Mouse (Mus musculus) testis, adult 2 months (tissue): ENCODE results near the gene Bloc1s1. TPM values are rescaled to one million over a fixed set of nuclear protein-coding genes. Genes with fewer than 3 reads are reported as not detected.

Source experiments
- H3K27ac ChIP-seq: fragments of 200-500 bp; 2 replicates; pipeline ENCODE4 v1.5.1; 2012; ENCODE audit warnings: low read depth, low read length; ENCODE audit not compliant: control insufficient read depth, insufficient read depth
- H3K27me3 ChIP-seq: fragments of 200-500 bp; 2 replicates; pipeline ENCODE4 v1.6.1; 2012; ENCODE audit warnings: mild to moderate bottlenecking, low read length, moderate library complexity; ENCODE audit not compliant: control insufficient read depth, insufficient read depth
- H3K36me3 ChIP-seq: fragments of 200-500 bp; 2 replicates; pipeline ENCODE4 v1.6.1; 2012; ENCODE audit warnings: mild to moderate bottlenecking, low read length; ENCODE audit not compliant: control insufficient read depth, insufficient read depth
- H3K4me1 ChIP-seq: fragments of 200-500 bp; 2 replicates; pipeline ENCODE4 v1.6.1; 2012; ENCODE audit warnings: low read length; ENCODE audit not compliant: control insufficient read depth, insufficient read depth
- H3K4me3 ChIP-seq: fragments of 200-500 bp; 2 replicates; pipeline ENCODE4 v1.5.1; 2012; ENCODE audit warnings: low read depth, mild to moderate bottlenecking, low read length, moderate library complexity, mixed read lengths; ENCODE audit not compliant: control insufficient read depth
- CTCF ChIP-seq: fragments of 200-500 bp; IDR thresholded peaks from 2 replicates; pipeline ENCODE4 v1.5.1; 2012; ENCODE audit warnings: low read depth, mild to moderate bottlenecking, inconsistent platforms, low read length, moderate library complexity; ENCODE audit not compliant: control insufficient read depth, insufficient read depth, insufficient replicate concordance
- POLR2A ChIP-seq: fragments of 200-500 bp; IDR thresholded peaks from 2 replicates; pipeline ENCODE4 v1.6.1; 2012; ENCODE audit warnings: low read depth, mild to moderate bottlenecking, inconsistent platforms, low read length, moderate library complexity; ENCODE audit not compliant: control insufficient read depth
- polyA plus RNA-seq: library from polyadenylated mRNA; depleted of rRNA; stranded (reverse); fragments of >200 nt; gene quantifications from 2 replicates; pipeline ENCODE4 v1.2.3, GENCODE M21; 2012

Bloc1s1 gene
- polyA plus RNA-seq, 1 experiment: 97.9 TPM

GRCm38 (mm10) chr10:128937756-128938390, 14.0 kb upstream of the Bloc1s1 start:
- Histone ChIP-seq H3K4me3 (no peak overlapping the region), H3K27me3 (0 out of 2 replicates have a peak, but pooled peaks cover 2% of the 10 kb centered on the region), H3K4me1 (peaks cover 10% of the 10 kb centered on the region), H3K27ac (no peak overlapping the region), H3K36me3 (no peaks in the 10 kb centered on the region)
- TF ChIP-seq POLR2A: no peak
- TF ChIP-seq CTCF: no peak

DNA sequence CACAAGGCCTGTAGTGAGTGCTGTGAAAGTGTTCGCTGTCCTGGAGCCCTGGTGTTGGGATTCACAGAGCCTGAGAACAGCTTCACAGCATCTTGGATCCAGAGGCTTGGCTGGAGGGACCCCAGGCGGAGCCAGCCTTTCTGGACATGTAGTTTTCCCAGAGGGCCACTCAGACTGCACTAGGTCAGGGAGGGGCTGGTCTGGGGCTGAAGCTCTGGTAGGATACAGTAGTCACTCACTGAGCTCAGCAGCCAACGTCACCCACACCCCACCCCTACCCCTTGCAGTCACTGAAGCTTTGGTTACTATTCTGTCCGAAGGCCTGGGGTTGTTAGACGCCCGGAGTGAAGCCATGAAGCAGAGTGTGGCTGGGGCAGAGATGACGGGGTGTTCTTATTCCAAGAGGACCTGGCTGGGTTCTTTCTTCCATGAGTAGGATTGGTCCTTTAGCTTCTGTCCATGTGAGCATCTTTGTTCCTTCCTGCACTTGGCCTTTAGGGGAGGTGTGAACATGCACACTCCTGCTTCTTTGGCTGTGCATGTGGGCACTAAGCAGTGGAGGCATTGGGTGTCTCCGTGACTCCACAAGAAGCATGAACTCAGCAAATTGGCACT, 12.1 kb upstream of the Bloc1s1 start:
- 0 out of 2 replicates have a peak, but pooled peaks cover 2% of the 10 kb centered on the region for H3K27me3 ChIP-seq
- H3K4me3 ChIP-seq: no peak overlapping the region
- H3K4me1 ChIP-seq: peaks cover 10% of the 10 kb centered on the region
- H3K36me3 ChIP-seq: no peaks in the 10 kb centered on the region
- no peak for TF ChIP-seq CTCF
- no peak for TF ChIP-seq POLR2A
- H3K27ac ChIP-seq: no peak overlapping the region

DNA sequence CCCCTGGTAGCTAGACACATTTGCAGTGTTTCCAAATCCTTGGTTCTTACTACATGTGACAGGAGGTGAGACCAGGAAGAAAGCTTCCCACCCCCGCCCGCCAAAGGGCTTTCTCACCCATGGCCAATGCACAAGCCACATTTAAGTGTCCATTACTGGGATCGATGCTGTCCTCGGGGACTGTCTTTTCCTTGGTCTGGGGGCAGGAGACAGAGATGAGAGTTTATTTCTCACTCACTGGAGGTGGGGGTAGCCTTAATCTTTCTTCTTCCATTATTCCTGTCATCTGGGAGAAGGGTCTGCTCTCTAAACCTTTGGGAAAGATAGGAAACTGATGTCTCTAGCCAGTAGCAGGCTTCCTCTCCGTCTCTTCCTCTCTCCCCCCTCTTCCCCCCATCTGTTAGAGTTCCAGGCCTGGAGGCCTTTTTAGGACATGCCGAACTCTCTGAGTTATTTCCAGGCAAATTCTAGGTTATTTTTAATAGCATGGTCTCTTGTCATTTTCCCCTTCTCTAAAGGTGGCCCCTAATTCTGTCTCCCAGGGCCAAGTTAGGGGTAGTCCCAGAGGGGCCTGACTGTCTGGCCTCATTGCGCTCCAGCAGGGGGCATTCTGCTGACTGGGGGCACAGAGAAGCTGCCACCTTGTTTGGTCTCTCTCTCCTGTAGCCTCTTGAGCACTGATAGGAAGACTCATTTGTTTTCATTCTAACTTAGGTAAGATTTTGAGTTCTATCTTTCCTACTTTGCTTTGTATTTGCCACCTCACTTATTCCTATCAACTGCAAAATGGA, 11.4 kb upstream of the Bloc1s1 start:
- no peak overlapping the region for H3K4me3 ChIP-seq
- H3K4me1 ChIP-seq: peaks cover 10% of the 10 kb centered on the region
- H3K27ac ChIP-seq: no peak overlapping the region
- no peaks in the 10 kb centered on the region for H3K36me3 ChIP-seq
- H3K27me3 ChIP-seq: 0 out of 2 replicates have a peak, but pooled peaks cover 2% of the 10 kb centered on the region
- TF ChIP-seq CTCF (no peak), POLR2A (no peak)

DNA sequence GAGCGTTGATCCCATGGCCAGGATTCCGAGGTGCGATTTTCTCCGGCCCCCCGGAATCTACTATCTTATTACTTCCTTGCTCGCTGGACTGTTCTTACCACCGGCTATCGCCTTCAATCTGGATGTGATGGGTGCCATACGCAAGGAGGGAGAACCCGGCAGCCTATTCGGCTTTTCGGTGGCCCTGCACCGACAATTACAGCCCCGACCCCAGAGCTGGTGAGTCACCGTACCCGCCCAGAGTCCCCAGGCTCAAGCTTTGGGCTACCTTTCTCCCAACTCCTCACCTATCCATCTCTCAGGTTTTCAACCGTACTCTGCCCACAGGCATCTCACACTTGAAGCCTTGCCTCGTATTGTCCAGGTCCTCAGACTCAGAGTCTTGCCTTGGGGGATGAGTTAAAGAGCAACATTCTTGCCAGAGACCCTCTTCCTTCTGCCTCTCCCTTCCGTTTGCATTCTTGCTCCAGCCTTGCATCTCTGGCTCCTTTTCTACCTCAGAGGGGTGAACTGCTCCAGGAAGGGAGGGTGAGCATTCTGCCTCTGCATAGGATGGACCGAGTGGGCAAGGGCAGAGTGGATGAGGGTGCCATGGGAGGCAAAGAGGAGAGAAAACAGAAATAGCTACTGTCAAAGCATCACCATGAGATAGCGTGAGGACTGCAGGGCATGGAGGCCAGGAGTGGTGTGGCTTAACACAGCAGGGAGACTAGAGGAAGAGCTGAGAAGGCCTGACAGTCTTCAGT, 10.3 kb upstream of the Bloc1s1 start:
- Histone ChIP-seq H3K4me3 (peak overlapping the region; percentile 70), H3K27me3 (0 out of 2 replicates have a peak, but pooled peaks cover 2% of the 10 kb centered on the region), H3K36me3 (no peaks in the 10 kb centered on the region), H3K27ac (no peak overlapping the region), H3K4me1 (peaks cover 10% of the 10 kb centered on the region)
- TF ChIP-seq CTCF (no peak), POLR2A (no peak)

GRCm38 (mm10) chr10:128933574-128933973, 9.7 kb upstream of the Bloc1s1 start, which contains the start of gene Itga7:
Itga7 (plus strand) TSS chr10:128933818.
- Histone ChIP-seq H3K36me3 (no peaks in the 10 kb centered on the region), H3K27me3 (0 out of 2 replicates have a peak, but pooled peaks cover 2% of the 10 kb centered on the region), H3K27ac (no peak within 1 kb of the TSS), H3K4me3 (peak within 1 kb of the TSS; percentile 70), H3K4me1 (peaks cover 10% of the 10 kb centered on the region)
- TF ChIP-seq CTCF (no peak), POLR2A (no peak)

DNA sequence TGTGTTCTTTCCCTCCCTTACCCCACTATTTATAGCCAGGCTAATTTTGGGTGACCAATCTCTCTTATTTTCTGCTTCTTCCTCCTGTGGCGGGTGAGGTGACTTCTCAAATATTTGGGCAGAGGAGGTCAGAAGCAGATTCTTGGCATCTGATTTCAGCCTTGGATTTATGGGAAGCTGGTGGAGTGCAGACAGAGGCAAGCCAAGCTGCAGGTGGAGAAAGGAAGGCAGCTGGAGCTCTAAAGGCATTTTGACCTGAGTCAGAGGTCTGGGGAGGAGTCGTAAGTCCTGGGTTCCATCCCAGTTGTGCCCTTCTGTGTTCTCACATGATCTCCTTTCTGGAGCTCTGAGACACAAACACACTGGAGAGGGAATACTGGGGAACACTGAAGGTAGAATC, 7.6 kb upstream of the Bloc1s1 start:
- H3K27me3 ChIP-seq: 0 out of 2 replicates have a peak, but pooled peaks cover 2% of the 10 kb centered on the region
- no peak overlapping the region for H3K4me3 ChIP-seq
- H3K27ac ChIP-seq: no peak overlapping the region
- no peak for TF ChIP-seq CTCF
- no peak for TF ChIP-seq POLR2A
- no peaks in the 10 kb centered on the region for H3K36me3 ChIP-seq
- H3K4me1 ChIP-seq: peaks cover 10% of the 10 kb centered on the region
